Mouse (Mus musculus): ENCODE measurements at regions not wholly inside any gene's neighbourhood (a gene's known extent, or its start where the extent isn't known, plus 50 kb on each side); places are given as distances from the start of the nearest gene placed in this dataset.

- no peaks in the 10 kb centered on the region for H3K9me3 ChIP-seq (ENCODE audit: control insufficient read depth, low read length)
- H3K4me2 ChIP-seq (replicated peaks; ENCODE audit: low read depth, low read length): no peak overlapping the region
- WGBS: 93% methylated on average over 1 of the region's 1 CpGs
- H3K27ac ChIP-seq (ENCODE audit: low read depth, low read length): no peak overlapping the region
- ATAC-seq (ENCODE audit: low FRiP score, low TSS enrichment): no peak
- H3K4me3 ChIP-seq (ENCODE audit: low read length): no peak overlapping the region
- H3K36me3 ChIP-seq (ENCODE audit: control insufficient read depth, insufficient read depth, low read length): no peaks in the 10 kb centered on the region
- H3K27me3 ChIP-seq (ENCODE audit: control insufficient read depth, insufficient read depth, low read length): no peaks in the 10 kb centered on the region
- no peak overlapping the region for H3K9ac ChIP-seq (ENCODE audit: low read depth, low read length)
- no peaks in the 10 kb centered on the region for H3K4me1 ChIP-seq (ENCODE audit: control insufficient read depth, insufficient read depth, low read length)
Observed at GRCm38 (mm10) chr13:48165838-48166237, 95.2 kb upstream of the Id4 start.

DNA sequence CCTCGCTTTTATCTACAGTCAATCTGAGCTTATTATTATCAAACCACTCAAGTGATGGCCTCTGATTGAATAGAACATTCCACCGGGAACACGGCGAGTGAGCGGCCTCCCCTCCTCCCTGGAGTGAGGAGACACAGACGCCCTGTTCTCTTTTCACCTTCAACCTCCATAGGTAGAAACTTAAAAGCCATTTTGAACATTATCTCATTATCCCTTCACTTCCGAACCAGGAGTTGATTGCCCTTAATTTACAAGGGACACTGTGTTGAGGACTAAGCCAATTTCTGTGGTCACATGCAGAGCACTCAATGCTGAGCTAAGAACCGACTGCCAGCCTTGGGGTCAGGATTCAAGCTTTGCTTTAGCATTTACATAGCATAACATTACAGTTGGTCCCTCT lies 93.1 kb upstream of the Id4 start:
- Histone ChIP-seq H3K9me3 (ENCODE audit: control insufficient read depth, low read length) (no peaks in the 10 kb centered on the region), H3K36me3 (ENCODE audit: control insufficient read depth, insufficient read depth, low read length) (no peaks in the 10 kb centered on the region)
- no peak for ATAC-seq (ENCODE audit: low FRiP score, low TSS enrichment)

GRCm38 (mm10) chr13:48171309-48171953 lies 89.6 kb upstream of the Id4 start:
- H3K36me3 ChIP-seq (ENCODE audit: control insufficient read depth, insufficient read depth, low read length): no peaks in the 10 kb centered on the region
- no peak overlapping the region for H3K4me3 ChIP-seq (ENCODE audit: low read length)
- H3K9ac ChIP-seq (ENCODE audit: low read depth, low read length): no peak overlapping the region
- no peak for ATAC-seq (ENCODE audit: low FRiP score, low TSS enrichment)
- WGBS: 37% methylated on average over 16 of the region's 16 CpGs
- H3K27me3 ChIP-seq (ENCODE audit: control insufficient read depth, insufficient read depth, low read length): no peaks in the 10 kb centered on the region
- H3K9me3 ChIP-seq (ENCODE audit: control insufficient read depth, low read length): no peaks in the 10 kb centered on the region
- no peak overlapping the region for H3K4me2 ChIP-seq (replicated peaks; ENCODE audit: low read depth, low read length)
- no peaks in the 10 kb centered on the region for H3K4me1 ChIP-seq (ENCODE audit: control insufficient read depth, insufficient read depth, low read length)
- H3K27ac ChIP-seq (ENCODE audit: low read depth, low read length): no peak overlapping the region

More for the DNA sequence above, 93.1 kb upstream of the Id4 start:
- Histone ChIP-seq H3K9ac (ENCODE audit: low read depth, low read length) (no peak overlapping the region), H3K4me2 (replicated peaks; ENCODE audit: low read depth, low read length) (no peak overlapping the region), H3K4me1 (ENCODE audit: control insufficient read depth, insufficient read depth, low read length) (no peaks in the 10 kb centered on the region), H3K27me3 (ENCODE audit: control insufficient read depth, insufficient read depth, low read length) (no peaks in the 10 kb centered on the region), H3K4me3 (ENCODE audit: low read length) (no peak overlapping the region), H3K27ac (ENCODE audit: low read depth, low read length) (no peak overlapping the region)
- 54% methylated on average over 8 of the region's 8 CpGs for WGBS

- H3K4me1 ChIP-seq (ENCODE audit: control insufficient read depth, insufficient read depth, low read length): no peaks in the 10 kb centered on the region
- H3K36me3 ChIP-seq (ENCODE audit: control insufficient read depth, insufficient read depth, low read length): no peaks in the 10 kb centered on the region
- no peak overlapping the region for H3K9ac ChIP-seq (ENCODE audit: low read depth, low read length)
- no peaks in the 10 kb centered on the region for H3K9me3 ChIP-seq (ENCODE audit: control insufficient read depth, low read length)
- no peak for ATAC-seq (ENCODE audit: low FRiP score, low TSS enrichment)
- no peak overlapping the region for H3K4me3 ChIP-seq (ENCODE audit: low read length)
- WGBS: 57% methylated on average over 3 of the region's 3 CpGs
- H3K27me3 ChIP-seq (ENCODE audit: control insufficient read depth, insufficient read depth, low read length): no peaks in the 10 kb centered on the region
- H3K4me2 ChIP-seq (replicated peaks; ENCODE audit: low read depth, low read length): no peak overlapping the region
- H3K27ac ChIP-seq (ENCODE audit: low read depth, low read length): no peak overlapping the region
Observed at GRCm38 (mm10) chr13:48171994-48172393, 89.0 kb upstream of the Id4 start.

- no peak for ATAC-seq (ENCODE audit: low FRiP score, low TSS enrichment)
- Histone ChIP-seq H3K4me1 (ENCODE audit: control insufficient read depth, insufficient read depth, low read length) (no peaks in the 10 kb centered on the region), H3K36me3 (ENCODE audit: control insufficient read depth, insufficient read depth, low read length) (no peaks in the 10 kb centered on the region), H3K9me3 (ENCODE audit: control insufficient read depth, low read length) (no peaks in the 10 kb centered on the region), H3K27ac (ENCODE audit: low read depth, low read length) (no peak overlapping the region), H3K9ac (ENCODE audit: low read depth, low read length) (no peak overlapping the region), H3K4me2 (replicated peaks; ENCODE audit: low read depth, low read length) (no peak overlapping the region), H3K27me3 (ENCODE audit: control insufficient read depth, insufficient read depth, low read length) (no peaks in the 10 kb centered on the region), H3K4me3 (ENCODE audit: low read length) (no peak overlapping the region)
- WGBS: 85% methylated on average over 2 of the region's 2 CpGs
Observed at GRCm38 (mm10) chr13:48192476-48192875, 68.6 kb upstream of the Id4 start.

DNA sequence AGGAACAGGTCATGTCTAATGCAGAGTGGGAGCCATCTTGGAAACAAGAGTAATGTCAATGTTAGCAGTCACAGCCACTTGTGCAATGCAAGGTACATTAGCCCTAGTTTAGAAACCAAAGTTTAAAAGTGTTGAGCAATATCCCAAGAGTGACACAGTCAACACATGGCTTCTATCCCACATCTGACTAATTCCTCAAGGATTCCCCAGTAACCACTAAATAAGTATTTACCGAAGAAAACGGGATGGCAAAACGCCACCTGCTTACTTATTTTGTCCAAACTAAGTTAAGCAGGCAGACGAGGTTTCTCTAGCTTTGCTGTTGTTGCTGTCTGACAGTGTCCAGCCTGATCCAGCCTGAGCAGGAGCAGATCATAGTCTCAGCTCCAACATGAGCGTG lies 67.1 kb upstream of the Id4 start:
- no peak overlapping the region for H3K4me3 ChIP-seq (ENCODE audit: low read length)
- no peak overlapping the region for H3K27ac ChIP-seq (ENCODE audit: low read depth, low read length)
- no peaks in the 10 kb centered on the region for H3K4me1 ChIP-seq (ENCODE audit: control insufficient read depth, insufficient read depth, low read length)
- WGBS: 91% methylated on average over 5 of the region's 5 CpGs
- no peak overlapping the region for H3K9ac ChIP-seq (ENCODE audit: low read depth, low read length)
- no peaks in the 10 kb centered on the region for H3K9me3 ChIP-seq (ENCODE audit: control insufficient read depth, low read length)
- no peaks in the 10 kb centered on the region for H3K27me3 ChIP-seq (ENCODE audit: control insufficient read depth, insufficient read depth, low read length)
- no peaks in the 10 kb centered on the region for H3K36me3 ChIP-seq (ENCODE audit: control insufficient read depth, insufficient read depth, low read length)
- no peak overlapping the region for H3K4me2 ChIP-seq (replicated peaks; ENCODE audit: low read depth, low read length)
- ATAC-seq (ENCODE audit: low FRiP score, low TSS enrichment): no peak

DNA sequence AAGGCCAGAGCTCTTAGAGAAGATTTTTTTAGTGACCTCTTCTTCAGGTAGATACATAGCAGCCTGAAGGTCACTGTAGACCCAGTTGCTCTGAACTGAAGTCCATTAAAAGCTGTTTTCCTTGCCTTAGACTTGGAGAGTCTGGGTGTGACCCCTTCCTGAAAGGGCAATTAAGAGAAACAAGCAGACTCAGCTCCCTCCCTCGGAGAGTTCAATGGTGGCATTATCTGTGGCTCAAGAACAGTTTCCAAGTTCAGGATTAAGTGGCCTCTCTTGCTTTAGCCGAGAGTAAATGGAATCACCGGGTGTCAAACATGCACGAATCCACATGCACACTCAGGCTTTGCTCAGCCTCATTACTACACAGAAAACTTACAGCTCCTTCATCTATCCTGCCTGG lies 53.2 kb upstream of the Id4 start:
- H3K27me3 ChIP-seq (ENCODE audit: control insufficient read depth, insufficient read depth, low read length): no peaks in the 10 kb centered on the region
- H3K36me3 ChIP-seq (ENCODE audit: control insufficient read depth, insufficient read depth, low read length): no peaks in the 10 kb centered on the region
- H3K4me3 ChIP-seq (ENCODE audit: low read length): no peak overlapping the region
- no peaks in the 10 kb centered on the region for H3K9me3 ChIP-seq (ENCODE audit: control insufficient read depth, low read length)
- H3K4me1 ChIP-seq (ENCODE audit: control insufficient read depth, insufficient read depth, low read length): no peaks in the 10 kb centered on the region
- no peak for ATAC-seq (ENCODE audit: low FRiP score, low TSS enrichment)
- 56% methylated on average over 4 of the region's 4 CpGs for WGBS
- no peak overlapping the region for H3K9ac ChIP-seq (ENCODE audit: low read depth, low read length)
- H3K4me2 ChIP-seq (replicated peaks; ENCODE audit: low read depth, low read length): no peak overlapping the region
- no peak overlapping the region for H3K27ac ChIP-seq (ENCODE audit: low read depth, low read length)

Measured in kidney, embryonic 14.5 days (tissue).